Mouse (Mus musculus) liver, adult (tissue): ENCODE data around the gene Mtmr12.

Experiments
- GATA4 ChIP-seq: IDR thresholded peaks from 2 replicates; pipeline ENCODE4 v1.6.1; 2014; ENCODE audit warnings: mild to moderate bottlenecking, low read length; ENCODE audit not compliant: insufficient replicate concordance

Gene Mtmr12

GRCm38 (mm10) chr15:12224239-12224638 is 19.4 kb downstream of the Mtmr12 start:
- TF ChIP-seq GATA4, result no peak

GRCm38 (mm10) chr15:12225062-12225461 is 20.2 kb downstream of the Mtmr12 start:
- TF ChIP-seq GATA4, result peak; percentile 26; the same call in 1 of the 2 replicates

GRCm38 (mm10) chr15:12226908-12227307 is 22.1 kb downstream of the Mtmr12 start:
- no peak for TF ChIP-seq GATA4

GRCm38 (mm10) chr15:12227355-12227754 is 22.5 kb downstream of the Mtmr12 start:
- no peak for TF ChIP-seq GATA4

- TF ChIP-seq GATA4, result no peak
Observed at GRCm38 (mm10) chr15:12229603-12230242, 24.9 kb downstream of the Mtmr12 start.

GRCm38 (mm10) chr15:12230243-12230935 is 25.6 kb downstream of the Mtmr12 start:
- TF ChIP-seq GATA4, result no peak

GRCm38 (mm10) chr15:12231462-12231861 is 26.6 kb downstream of the Mtmr12 start:
- TF ChIP-seq GATA4, result no peak

- no peak for TF ChIP-seq GATA4
Observed at GRCm38 (mm10) chr15:12232429-12232828, 27.6 kb downstream of the Mtmr12 start.

GRCm38 (mm10) chr15:12233021-12233420 is 28.2 kb downstream of the Mtmr12 start:
- TF ChIP-seq GATA4, result no peak

- TF ChIP-seq GATA4, result no peak
Observed at GRCm38 (mm10) chr15:12235559-12235958, 30.7 kb downstream of the Mtmr12 start.

- no peak for TF ChIP-seq GATA4
Observed at GRCm38 (mm10) chr15:12235983-12236382, 31.2 kb downstream of the Mtmr12 start.

- TF ChIP-seq GATA4, result no peak
Observed at GRCm38 (mm10) chr15:12236961-12237360, 32.1 kb downstream of the Mtmr12 start.

GRCm38 (mm10) chr15:12237539-12237938 is 32.7 kb downstream of the Mtmr12 start:
- no peak for TF ChIP-seq GATA4

GRCm38 (mm10) chr15:12238337-12238736 is 33.5 kb downstream of the Mtmr12 start:
- no peak for TF ChIP-seq GATA4

GRCm38 (mm10) chr15:12240705-12241328 is 36.0 kb downstream of the Mtmr12 start:
- TF ChIP-seq GATA4, result no peak

GRCm38 (mm10) chr15:12243792-12244191 is 39.0 kb downstream of the Mtmr12 start:
- peak; percentile 79; the same call in 1 of the 2 replicates for TF ChIP-seq GATA4
